In genomic region chr10:61305928-61306590, GRCm38 (mm10) we compare ENCODE assay signal across 25 mouse cellular contexts. TPM values are rescaled to one million over a fixed set of nuclear protein-coding genes. Genes with fewer than 3 reads are reported as not detected.
A peak's percentile ranks its signal among the peaks of the same experiment; 100 is the strongest.
DNase-seq lines count a peak whose midpoint lies in the region; ATAC-seq and TF ChIP-seq lines count a peak whose summit lies in the region.
"Had no signal": no experiment of that assay in that cellular context is flagged by ENCODE, and none has a peak within 500 bp of the region (broad histone marks: within the 10 kb centered on the region; RNA-seq: fewer than 3 reads in every experiment).

No protein-coding gene starts in this region.

- WGBS in cerebellum, adult 2 months: 94% methylated on average over 13 of the region's 13 CpGs

- H3K4me3 ChIP-seq in cerebellum, adult 2 months (replicated peaks; ENCODE audit: insufficient read depth, low read depth, low read length): no peak overlapping the region
- H3K4me3 ChIP-seq: heart, embryonic 15.5 days; hindbrain, embryonic 13.5 days; layer of hippocampus, adult 2 months; liver, embryonic 12.5 days; lung, embryonic 15.5 days; neural tube, embryonic 12.5 days had no signal

- DNase-seq in CD8-positive naive resting alpha-beta T cell, adult 2 months (ENCODE audit: low read depth in 2 of 2, low spot score in 2 of 2): peak; percentile 59 to 66
- peak; percentile 47 for DNase-seq in thymus, postnatal 25 days
- no peak for DNase-seq in cerebellum, adult 2 months
- no peak for DNase-seq in neural tube, embryonic 10.5 days (ENCODE audit: extremely low spot score, low spot score)
- no peak for DNase-seq in frontal cortex, adult 2 months (ENCODE audit: extremely low spot score in 1 of 2, low spot score in 1 of 2)
- DNase-seq: cerebellum, postnatal 10 days; forebrain, postnatal 0 days; heart, adult 18-20 months; right cerebral cortex, postnatal 25 days had no signal

- no peak for TF ChIP-seq CTCF in cerebellum, adult 2 months (IDR thresholded peaks at IDR 0.05; ENCODE audit: borderline replicate concordance, insufficient read depth, low read depth, low read length)

- no peak for TF ChIP-seq POLR2A in cerebellum, adult 2 months (IDR thresholded peaks at IDR 0.05; ENCODE audit: borderline replicate concordance, insufficient read depth, low read length)

- ATAC-seq in activated CD4-positive, CD25-positive, alpha-beta regulatory T cell, adult 4 months: peak; percentile 40
- ATAC-seq in megakaryocyte-erythroid progenitor cell, adult 5-6 weeks (replicated peaks; ENCODE audit: low FRiP score, low TSS enrichment, poor library complexity, severe bottlenecking): peak; percentile 81
- ATAC-seq: forebrain, postnatal 0 days; intestine, embryonic 16.5 days; liver, embryonic 12.5 days; midbrain, embryonic 16.5 days; Patski had no signal

- no peaks in the 10 kb centered on the region; the same call in 1 of the 2 replicates for H3K4me1 ChIP-seq in cerebellum, adult 2 months (ENCODE audit: control insufficient read depth, insufficient read depth, low read length)
- H3K4me1 ChIP-seq: heart, embryonic 15.5 days; liver, embryonic 12.5 days; lung, embryonic 15.5 days; neural tube, embryonic 12.5 days had no signal

- H3K27me3 ChIP-seq in cerebellum, adult 2 months (ENCODE audit: control insufficient read depth, insufficient read depth, low read length): no peaks in the 10 kb centered on the region
- H3K27me3 ChIP-seq: heart, embryonic 15.5 days; hindbrain, embryonic 13.5 days; liver, embryonic 12.5 days; lung, embryonic 15.5 days; neural tube, embryonic 12.5 days; Patski had no signal

- H3K27ac ChIP-seq in cerebellum, adult 2 months (ENCODE audit: insufficient read depth, low read length): no peak overlapping the region
- H3K27ac ChIP-seq: heart, embryonic 15.5 days; hindbrain, embryonic 13.5 days; kidney, postnatal 0 days; layer of hippocampus, adult 2 months; liver, embryonic 12.5 days; lung, embryonic 15.5 days; neural tube, embryonic 12.5 days had no signal

RNA-seq across cellular contexts. Expression of gene Prf1, which starts 8.4 kb away (rescaled TPM):
- 1 to 10 TPM; 5.1 to 6.7 TPM for polyA plus RNA-seq in activated CD4-positive, CD25-positive, alpha-beta regulatory T cell, adult 4 months (2017; shearing (Covaris generic))
- total RNA-seq in megakaryocyte-erythroid progenitor cell, adult 5-6 weeks (2014; fragmentation: Nextera tagmentation): 0.42 TPM in 1 of 2 replicates, not detected in the other
- total RNA-seq in megakaryocyte-erythroid progenitor cell, adult 5-6 weeks (2017): 2.2 TPM in 1 of 2 replicates, not detected in the other
- 0.14 TPM in 1 of 2 replicates, not detected in the other for polyA plus RNA-seq in cerebellum, adult 2 months (2012; rRNA removed)
- polyA plus RNA-seq in frontal cortex, adult 2 months (2012; rRNA removed): 0.10 and 0.38 TPM in 2 replicates
- total RNA-seq: forebrain, postnatal 0 days; gastrocnemius, adult 8-10 months; layer of hippocampus, adult 2 months; left cerebral cortex, adult 18-20 months had no signal
- polyA plus RNA-seq: embryonic facial prominence, embryonic 11.5 days; forebrain, postnatal 0 days; limb, embryonic 11.5 days; liver, embryonic 12.5 days; lung, embryonic 15.5 days; midbrain, embryonic 16.5 days; neural tube, embryonic 12.5 days; Patski had no signal

RNA-seq across cellular contexts. Expression of gene Adamts14, which starts 32.8 kb away (rescaled TPM):
- polyA plus RNA-seq in activated CD4-positive, CD25-positive, alpha-beta regulatory T cell, adult 4 months (2017; shearing (Covaris generic)): not detected
- total RNA-seq in megakaryocyte-erythroid progenitor cell, adult 5-6 weeks (2014; fragmentation: Nextera tagmentation): 2.0 TPM in 1 of 2 replicates, not detected in the other
- 1.6 TPM in 1 of 2 replicates, not detected in the other for total RNA-seq in megakaryocyte-erythroid progenitor cell, adult 5-6 weeks (2017)
- polyA plus RNA-seq in cerebellum, adult 2 months (2012; rRNA removed): 0.23 and 0.30 TPM in 2 replicates
- 0.38 and 0.50 TPM in 2 replicates for polyA plus RNA-seq in frontal cortex, adult 2 months (2012; rRNA removed)

Comparison
In these comparisons a context has a peak if more than half of its experiments do, and no peak if none do; other contexts are left out.
1. DNase-seq: peak in CD8-positive naive resting alpha-beta T cell, adult 2 months (2 of 2) and thymus, postnatal 25 days (single experiment); none in cerebellum, adult 2 months (0 of 2), neural tube, embryonic 10.5 days (single experiment) and frontal cortex, adult 2 months (0 of 2).